Mouse (Mus musculus): ENCODE measurements at regions not wholly inside any gene's neighbourhood (a gene's known extent, or its start where the extent isn't known, plus 50 kb on each side); places are given as distances from the start of the nearest gene placed in this dataset.

DNA sequence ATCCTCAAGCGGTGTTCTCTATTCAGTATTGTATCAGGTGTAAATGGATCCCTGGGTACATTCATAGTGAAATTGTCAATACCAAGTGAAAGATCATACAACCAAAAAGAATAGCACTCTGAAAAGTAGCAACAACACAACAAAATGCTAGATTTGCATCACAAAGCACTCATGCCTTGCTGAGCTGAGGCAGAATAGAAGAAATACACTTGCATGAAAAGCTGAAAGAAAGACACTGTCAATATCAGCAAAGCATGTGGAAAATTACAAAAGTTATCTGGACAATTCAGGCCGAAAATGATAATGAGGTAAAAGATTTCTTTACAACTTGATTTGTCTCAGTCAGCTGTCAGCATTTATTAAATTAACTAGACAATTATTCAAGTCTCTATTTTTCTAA is 829.6 kb downstream of the Stpg2 start:
- no peak for ATAC-seq (replicated peaks; ENCODE audit: poor library complexity, severe bottlenecking)

DNA sequence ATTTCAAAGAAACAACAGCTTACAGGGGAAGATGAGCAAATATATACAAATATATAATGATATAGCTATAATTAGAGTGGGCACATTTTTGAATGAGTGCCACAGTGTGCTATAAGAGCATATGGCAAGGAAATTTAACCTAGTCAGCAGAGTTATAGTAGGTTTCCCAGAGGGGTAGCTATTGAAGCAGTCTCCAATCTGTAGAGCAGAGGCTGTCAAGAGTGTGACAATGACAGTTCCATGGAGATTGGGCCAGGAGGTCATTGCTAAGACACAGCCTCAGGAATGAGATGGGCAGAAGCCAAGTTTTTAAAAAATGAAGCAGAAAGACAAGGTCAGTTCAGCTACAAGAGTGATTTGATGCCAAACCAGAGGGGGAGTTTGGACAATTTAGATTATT is 839.4 kb downstream of the Stpg2 start:
- ATAC-seq (replicated peaks; ENCODE audit: poor library complexity, severe bottlenecking), result no peak

DNA sequence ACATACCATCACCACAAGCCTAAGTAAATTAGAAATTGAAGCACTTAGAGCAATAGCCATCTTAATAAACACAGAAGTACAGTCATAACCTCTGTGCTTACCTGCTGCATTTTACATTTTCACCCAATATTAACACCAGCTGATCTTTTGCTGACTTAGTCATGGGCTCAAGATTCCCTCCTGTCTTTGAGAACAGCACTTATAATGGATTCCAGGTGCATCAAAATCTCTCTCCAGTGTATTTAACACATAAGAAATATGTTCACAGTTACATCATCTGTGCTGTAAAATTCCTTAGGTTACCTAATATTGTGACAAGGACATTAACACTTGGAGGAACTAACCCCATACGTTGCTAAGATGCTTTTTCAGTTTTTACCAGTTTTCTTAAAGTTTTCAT is 849.1 kb downstream of the Stpg2 start:
- no peak for ATAC-seq (replicated peaks; ENCODE audit: poor library complexity, severe bottlenecking)

DNA sequence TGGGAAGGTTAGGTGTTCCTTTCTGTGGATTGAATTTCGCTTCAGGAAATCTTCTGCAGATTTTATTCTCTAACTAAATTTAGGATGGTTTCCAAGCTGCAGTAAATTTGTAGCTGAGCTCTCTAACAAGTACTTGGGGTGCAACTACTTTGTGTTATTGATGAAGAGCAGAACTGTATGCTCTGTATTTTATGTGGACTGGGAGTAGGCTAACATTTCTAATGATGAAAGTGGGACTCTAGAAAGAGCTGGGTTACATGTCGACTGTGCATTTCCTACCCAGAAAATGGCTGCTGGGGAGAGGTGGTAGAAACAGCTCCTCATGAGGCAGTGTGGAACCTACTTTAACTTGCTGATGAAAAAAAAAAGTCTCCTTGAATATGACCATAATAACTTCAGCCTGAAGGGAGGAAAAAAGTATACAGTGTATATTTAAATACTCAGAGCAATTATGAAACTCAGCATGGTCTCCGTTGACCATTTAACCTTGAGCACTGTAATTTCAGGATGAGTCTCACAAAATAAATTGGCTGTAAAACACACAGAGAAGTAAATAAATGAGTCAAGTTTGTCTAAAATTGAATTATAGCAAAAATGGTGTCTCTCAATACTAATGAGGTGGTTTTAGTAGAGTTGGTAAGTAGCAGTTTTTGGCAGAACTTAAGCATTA is 852.6 kb downstream of the Stpg2 start:
- ATAC-seq (replicated peaks; ENCODE audit: poor library complexity, severe bottlenecking), result no peak

DNA sequence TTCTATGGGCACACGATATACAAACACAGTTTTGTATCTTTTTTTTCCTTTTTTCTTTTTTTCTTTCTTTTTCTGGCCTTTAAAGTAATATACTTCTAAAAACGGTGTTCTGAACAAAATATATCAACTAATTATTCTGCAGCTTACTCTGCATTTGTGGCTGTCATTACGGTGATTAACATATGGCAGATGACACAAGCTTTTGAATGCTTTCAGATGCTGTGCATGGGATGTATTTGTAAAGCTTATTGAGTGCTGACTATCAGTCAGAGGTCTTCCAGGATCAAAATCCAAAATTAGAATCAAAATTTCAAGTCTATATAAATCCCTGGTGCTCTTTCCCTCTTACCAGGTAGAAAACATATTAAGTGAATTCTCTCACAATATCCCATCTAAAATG is 853.6 kb downstream of the Stpg2 start:
- ATAC-seq (replicated peaks; ENCODE audit: poor library complexity, severe bottlenecking), result no peak

DNA sequence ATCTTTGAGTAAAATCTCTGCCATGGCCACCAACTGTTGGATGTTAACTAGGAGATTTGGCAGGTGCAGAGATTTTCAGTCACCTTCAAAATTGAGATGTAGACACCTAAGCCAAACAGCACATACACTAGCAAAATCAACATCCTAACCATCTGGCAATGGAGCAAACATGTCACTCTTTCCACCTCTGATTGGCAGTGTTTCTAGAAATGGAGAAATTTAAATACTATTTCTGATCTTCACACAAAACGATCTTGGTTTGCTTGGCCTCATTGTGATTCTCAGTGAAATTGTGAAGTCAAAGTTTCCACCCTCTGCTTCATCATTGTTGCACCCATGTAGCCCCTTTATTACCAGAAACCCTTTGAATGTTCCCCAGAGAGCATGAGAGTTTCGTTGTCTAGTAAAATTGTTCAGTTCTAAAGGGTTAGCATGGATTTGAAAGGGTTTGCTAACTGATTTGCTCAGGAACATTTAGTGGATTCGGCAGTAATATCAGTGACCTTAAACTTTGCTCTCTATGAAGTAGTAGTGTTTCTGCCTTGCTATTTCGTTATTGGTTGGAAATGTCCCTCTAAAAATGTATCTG is 854.1 kb downstream of the Stpg2 start:
- no peak for ATAC-seq (replicated peaks; ENCODE audit: poor library complexity, severe bottlenecking)

DNA sequence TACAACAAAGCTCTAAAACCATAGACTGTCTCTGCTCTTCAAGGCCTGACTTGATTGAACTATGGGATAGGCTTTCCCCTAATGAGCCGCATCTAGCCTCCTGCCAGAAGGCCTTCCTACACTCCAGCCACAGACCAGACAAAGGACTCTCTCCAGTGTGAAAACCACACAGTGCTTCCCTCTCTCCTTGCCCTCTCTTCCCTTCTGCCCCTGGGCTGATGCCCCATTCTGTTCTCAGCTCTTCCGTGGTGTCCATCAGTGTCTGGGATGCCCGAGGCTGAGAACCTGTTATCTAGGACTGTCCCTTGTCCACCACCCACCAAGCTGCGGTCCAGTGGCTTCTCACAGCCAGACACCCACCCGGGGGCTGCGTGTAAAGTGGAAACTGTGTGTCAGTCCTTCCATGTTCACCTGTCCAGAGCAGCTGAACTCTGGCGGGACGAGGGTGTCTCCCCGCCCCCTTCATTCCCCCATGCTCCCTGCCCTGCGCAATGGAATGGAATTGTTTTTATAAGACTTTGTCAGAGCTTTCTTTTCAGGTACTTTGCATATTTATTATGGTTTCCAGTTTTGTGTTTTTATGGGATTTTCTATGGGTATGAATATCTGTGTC is 856.4 kb downstream of the Stpg2 start:
- ATAC-seq (replicated peaks; ENCODE audit: poor library complexity, severe bottlenecking), result no peak

DNA sequence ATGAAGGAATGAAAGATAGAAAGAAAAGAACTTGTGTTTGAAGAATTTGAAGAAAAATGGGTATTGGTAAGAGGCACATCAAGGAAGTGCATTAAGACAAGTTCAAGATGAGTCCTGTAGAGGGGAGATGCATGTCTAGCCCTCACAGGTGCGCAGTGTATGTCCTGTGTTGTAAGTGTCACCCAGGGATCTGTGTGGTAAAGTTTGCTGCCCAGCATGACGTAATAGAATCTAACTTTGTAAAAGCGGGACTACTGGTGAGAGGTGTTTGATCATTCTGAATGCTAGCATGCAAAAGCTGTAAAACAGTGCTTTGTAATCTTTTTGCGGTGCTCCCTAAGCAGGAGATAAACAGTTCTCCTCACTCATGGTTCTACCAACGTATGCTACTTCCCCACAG is 857.4 kb downstream of the Stpg2 start:
- ATAC-seq (replicated peaks; ENCODE audit: poor library complexity, severe bottlenecking), result no peak

DNA sequence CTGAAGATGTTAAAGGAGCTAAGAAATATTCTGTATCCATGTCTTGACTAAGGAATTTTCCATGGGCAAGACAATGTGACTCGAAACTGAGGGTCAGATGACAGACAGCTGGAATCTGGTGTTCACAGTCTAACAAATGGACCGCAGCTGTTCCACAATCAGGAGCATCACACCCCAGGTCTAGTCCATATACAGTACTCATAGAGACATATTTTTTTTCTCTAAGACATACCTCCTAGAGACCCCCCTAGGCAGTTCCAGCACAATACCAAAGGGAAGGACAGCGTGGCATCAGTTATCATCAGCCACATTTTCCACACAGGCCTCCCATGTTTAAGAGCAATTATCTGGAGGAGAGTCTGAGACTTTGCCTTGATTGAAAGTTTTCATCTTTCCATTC is 878.8 kb downstream of the Stpg2 start:
- no peak for ATAC-seq (replicated peaks; ENCODE audit: poor library complexity, severe bottlenecking)

DNA sequence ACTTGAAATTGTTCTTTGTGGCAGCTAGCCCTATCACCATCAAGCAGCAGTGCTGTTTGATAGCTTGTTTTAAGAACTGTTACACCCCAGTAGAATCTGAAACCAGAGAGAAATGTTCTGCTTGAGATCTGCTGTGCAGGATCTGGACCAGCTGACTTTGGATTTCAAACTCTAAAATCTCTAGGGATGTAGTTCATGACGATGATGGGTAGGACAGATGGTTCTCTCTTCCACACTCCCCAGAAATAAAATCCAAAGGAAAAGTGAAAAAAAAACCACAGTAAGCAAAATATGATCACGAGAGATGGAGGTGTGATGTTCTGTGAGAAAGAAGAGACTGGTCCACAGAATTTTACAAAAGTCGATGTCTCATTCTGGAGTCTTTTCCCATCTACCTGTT is 879.9 kb downstream of the Stpg2 start:
- ATAC-seq (replicated peaks; ENCODE audit: poor library complexity, severe bottlenecking), result no peak

DNA sequence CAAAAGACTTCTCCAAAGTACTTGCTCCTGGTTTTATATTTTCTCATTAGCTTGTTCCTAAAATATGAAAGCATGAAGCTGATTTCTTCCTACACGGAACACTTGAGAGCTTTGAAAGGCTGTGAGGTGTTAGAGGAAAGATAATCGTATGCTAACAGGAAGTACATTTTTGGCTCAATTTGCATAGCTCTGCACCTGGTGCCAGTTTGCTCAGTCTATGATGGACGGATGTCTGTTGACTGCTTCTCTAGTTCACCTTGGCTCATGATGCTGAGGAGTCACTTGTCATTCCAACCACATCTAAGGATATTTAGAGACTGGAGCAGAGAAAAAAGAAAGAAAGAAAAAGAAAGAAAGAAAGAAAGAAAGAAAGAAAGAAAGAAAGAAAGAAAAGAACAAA is 882.5 kb downstream of the Stpg2 start:
- no peak for ATAC-seq (replicated peaks; ENCODE audit: poor library complexity, severe bottlenecking)

DNA sequence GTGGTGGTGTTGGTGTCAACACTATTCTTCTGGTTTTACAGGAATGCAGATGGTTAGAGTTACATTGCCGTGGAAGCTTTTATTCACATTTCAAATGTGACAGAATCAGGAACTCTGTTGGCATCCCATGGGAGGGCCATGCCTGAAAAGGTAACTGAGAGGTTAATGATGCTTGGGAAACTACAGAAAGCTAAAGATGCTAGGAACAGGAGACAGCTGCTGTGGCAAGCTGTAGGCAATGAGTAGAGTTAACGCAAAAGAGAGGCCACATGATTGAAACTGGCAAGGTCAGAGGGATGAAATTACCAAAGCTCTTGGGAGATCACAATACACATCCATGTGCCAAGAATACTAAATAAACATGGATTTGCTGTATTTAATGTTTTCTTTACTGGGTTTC is 886.4 kb downstream of the Stpg2 start:
- no peak for ATAC-seq (replicated peaks; ENCODE audit: poor library complexity, severe bottlenecking)

DNA sequence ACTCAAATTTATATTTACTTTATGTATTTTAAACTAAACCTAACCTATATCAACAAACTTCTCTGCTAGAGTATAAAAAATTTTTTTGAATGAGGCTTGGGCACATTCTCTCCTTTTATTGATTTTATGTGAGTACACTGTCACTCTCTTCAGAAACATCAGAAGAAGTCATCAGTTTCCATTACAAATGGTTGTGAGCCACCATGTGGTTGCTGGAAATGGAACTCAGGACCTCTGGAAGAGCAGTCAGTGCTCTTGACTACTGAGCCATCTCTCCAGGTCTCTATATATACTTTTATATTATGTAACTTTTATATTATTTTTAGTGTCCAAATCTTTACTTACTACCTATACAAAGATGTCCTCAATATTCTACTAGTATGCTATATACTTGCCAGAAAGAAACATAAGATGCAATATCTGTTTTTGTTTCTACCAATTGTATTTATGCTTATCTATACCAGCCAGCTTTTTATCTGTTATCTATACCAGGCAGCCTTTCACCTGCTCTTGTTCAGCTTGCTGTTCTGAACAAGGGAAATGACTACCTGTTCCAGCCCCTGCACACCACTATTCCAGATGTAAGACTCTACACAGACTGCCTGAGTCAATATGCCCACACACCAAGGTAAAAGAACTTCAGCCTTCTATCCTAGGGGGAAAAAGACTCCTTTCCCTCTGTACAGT is 891.5 kb downstream of the Stpg2 start:
- ATAC-seq (replicated peaks; ENCODE audit: poor library complexity, severe bottlenecking), result no peak

DNA sequence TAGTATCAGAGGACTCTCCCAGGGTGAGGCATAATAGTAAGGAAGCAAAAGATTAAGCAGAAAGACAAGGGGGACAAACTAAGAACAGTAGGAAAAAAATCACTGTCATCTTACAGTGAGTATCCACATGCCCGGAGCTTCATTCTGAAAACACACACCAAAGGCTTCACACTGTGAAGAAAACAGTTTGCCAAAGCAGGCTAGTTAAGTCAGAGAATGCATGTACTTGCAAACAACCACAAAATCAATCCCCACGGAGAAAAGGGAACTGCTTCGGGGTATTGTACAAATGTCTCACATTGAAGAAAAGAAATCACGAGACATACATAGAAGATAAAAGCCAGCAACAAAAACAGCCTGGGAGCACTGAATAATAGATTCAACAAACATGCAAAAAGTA is 903.9 kb downstream of the Stpg2 start:
- ATAC-seq (replicated peaks; ENCODE audit: poor library complexity, severe bottlenecking), result no peak

DNA sequence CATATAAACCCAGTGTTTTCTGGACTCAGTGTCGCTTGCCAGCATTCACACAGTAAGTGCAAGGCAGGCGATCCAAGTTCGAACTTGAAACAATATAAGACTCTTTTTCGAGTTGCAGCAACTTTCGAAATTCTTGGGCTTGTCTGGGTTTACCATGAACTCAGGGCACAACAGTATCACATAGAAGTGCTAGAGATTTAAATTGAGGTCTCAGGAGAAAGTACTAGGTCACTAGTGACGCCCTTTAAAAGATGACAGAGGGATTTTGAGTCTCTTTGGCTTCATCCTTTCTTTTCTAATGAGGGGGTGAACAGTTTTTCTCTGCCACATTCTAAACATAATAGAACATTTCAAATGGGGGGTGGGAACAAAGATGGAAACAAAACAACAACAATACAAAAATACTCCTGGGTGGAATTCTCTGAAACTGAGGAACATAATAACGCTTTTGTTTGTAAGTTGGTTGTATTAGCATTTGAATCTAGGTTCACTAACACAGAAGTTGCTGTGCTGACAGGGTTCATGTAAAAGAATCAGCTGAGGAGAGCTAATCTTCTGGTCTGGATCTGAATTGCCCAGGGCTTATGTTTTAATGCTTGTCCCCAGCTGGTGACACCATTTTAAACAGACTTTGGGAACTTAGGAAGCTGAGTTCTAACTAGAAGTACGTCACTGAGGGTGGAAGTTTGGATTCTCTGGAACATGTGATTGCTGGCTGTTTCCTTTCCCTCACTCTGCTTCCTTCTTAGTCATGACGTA is 906.1 kb downstream of the Stpg2 start:
- no peak for ATAC-seq (replicated peaks; ENCODE audit: poor library complexity, severe bottlenecking)

DNA sequence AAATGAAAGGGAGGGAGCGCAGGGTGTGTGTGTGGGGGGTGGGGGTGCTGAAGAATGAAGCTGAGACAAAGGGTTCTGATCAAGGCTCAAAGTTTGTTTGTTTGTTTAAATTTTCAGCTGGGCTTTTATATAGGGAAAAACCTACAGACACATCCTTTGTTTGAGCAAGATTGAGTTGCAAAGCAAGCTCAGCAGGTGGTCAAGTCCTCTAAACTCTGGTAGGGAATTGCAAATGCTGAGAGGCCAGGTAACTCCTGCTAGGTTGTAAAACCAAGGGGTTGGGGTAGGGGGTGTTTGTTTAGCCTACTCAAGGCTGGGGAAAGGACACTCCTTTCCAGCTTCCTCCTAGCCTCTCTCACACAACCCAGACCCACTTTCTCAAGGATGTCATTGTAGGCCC is 909.6 kb downstream of the Stpg2 start:
- ATAC-seq (replicated peaks; ENCODE audit: poor library complexity, severe bottlenecking), result no peak

DNA sequence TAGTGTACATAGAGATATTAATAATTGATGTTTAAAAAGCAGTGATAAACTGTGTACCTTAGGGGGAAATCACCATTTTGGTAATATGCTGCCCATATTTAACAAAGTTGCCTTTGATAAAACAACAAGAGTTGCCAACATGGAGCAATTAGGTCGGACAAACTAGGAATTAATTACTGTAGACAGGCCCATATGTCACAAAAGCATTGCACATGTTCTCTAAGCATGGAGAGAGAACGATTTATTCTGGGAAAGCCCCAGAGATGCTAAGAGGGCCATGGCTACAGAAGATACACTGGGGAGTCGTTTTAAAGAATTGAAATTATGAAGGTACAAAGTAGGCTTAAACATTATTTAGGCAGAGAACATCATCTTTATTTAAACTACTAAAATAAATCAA is 921.8 kb downstream of the Stpg2 start:
- ATAC-seq (replicated peaks; ENCODE audit: poor library complexity, severe bottlenecking), result no peak

DNA sequence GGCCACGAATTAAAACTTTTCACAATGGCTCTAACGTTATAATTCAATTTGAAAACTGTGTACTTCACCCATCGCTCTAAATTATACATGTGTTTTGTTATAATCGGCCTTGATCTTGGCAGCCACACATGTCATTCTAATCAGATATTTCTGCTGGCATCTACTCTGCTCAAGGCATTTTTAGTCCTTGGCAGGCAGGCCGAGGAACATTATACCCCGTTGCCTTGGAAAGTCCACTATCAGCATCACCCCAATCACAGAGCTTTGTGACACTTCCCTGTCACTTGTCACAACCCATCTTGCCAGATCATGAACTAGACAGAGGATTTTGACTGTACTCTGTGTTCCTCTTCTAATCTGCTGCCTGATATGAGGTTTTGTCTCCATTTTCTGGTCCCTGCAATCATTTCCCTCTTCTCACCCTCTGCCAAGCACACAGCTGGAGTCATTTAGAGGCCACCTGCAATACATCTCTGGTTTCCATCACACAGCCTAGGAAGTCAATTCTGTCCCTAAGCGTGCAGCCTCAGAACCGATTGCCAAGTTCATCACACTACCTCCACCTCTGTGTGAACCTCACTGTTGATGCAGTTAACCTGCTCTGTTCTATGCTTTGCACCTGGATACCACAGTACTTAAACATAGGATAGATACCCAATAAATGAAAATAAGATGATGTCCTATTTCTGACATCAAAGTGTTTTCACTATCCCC is 923.7 kb downstream of the Stpg2 start:
- ATAC-seq (replicated peaks; ENCODE audit: poor library complexity, severe bottlenecking), result no peak

DNA sequence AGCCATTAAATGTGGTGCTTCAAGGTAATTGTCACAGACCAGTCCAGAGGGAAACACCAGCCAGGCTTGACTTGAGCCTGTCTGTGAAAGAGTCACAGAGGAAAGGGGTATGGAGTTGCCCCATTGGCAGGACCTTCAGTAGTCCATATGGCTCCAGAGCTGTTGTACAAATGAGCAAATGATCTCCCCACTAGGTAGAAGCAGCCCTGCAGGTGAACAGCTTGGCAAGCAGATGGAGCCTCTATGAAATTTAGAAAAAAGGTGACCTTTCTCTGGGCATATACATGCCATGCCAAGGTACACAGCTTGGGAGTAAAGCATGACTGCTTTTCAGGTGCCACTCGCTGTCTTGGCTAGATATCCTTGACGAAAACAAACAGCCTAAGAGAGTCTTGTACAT is 938.4 kb downstream of the Stpg2 start:
- no peak for ATAC-seq (replicated peaks; ENCODE audit: poor library complexity, severe bottlenecking)

DNA sequence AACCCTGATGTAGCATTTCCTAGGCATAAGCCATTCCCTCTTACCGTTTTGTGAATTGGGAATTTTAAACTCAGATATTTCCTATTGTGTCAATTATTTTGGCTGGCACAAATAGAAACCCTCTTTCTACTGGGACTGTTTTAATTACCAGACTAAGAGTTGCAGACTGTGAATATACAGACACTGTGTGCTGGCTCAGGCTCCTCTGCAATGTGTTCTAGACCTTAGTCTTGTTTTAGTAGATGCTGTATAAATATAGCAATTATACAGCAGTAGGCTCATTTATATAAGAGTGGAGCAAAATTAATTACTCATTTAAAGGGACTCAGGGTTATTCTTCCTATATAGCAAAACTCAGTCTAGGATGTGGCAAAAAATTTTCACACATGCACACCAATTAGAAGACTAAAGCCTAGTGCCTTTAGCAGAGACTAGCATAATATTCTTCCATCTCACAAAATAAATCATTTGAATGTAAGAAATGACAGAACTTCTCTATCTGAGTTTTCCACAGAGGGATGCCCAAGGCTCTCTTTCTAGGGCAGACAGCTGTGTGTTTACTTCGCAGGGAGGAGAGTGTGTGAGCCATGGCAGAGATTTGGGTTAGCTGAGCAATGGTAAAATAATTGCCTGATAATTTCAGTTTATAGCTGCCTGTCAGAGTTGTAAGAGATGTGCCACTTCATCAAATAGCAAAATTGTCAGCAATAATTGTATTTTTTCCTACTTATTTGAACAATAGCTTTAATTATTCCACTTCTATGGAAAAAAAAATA is 941.9 kb downstream of the Stpg2 start:
- no peak for ATAC-seq (replicated peaks; ENCODE audit: poor library complexity, severe bottlenecking)
